Mouse (Mus musculus): Measurements from ENCODE around the gene Gm20388. TPM values are rescaled to one million over a fixed set of nuclear protein-coding genes. Genes with fewer than 3 reads are reported as not detected.
"Not testable (repeated sequence)": the region's sequence is repeated elsewhere in the genome, so short reads cannot be mapped to it uniquely, and the experiment has no call there.

Gm20388 gene
- polyA plus RNA-seq, 1 experiment from 2014 or later = not detected

- Histone ChIP-seq H3K27ac (ENCODE audit: low read depth, low read length) (no peak overlapping the region), H3K4me3 (ENCODE audit: low read length) (no peak overlapping the region), H3K9me3 (ENCODE audit: control insufficient read depth, low read length) (no peaks in the 10 kb centered on the region), H3K36me3 (ENCODE audit: control insufficient read depth, insufficient read depth, low read length) (peaks cover 86% of the 10 kb centered on the region), H3K27me3 (ENCODE audit: control insufficient read depth, insufficient read depth, low read length) (no peaks in the 10 kb centered on the region), H3K4me1 (ENCODE audit: control insufficient read depth, insufficient read depth, low read length) (no peaks in the 10 kb centered on the region), H3K9ac (ENCODE audit: low read depth, low read length) (no peak overlapping the region), H3K4me2 (replicated peaks; ENCODE audit: low read depth, low read length) (no peak overlapping the region)
- no peak for ATAC-seq (ENCODE audit: low FRiP score, low TSS enrichment)
- WGBS = 94% methylated on average over 12 of the region's 12 CpGs
Observed at GRCm38 (mm10) chr8:123083610-123084009, 3173.0 kb downstream of the Gm20388 start.

GRCm38 (mm10) chr8:123087289-123087688 is 3176.6 kb downstream of the Gm20388 start:
- Histone ChIP-seq H3K27ac (ENCODE audit: low read depth, low read length) (no peak overlapping the region), H3K27me3 (ENCODE audit: control insufficient read depth, insufficient read depth, low read length) (no peaks in the 10 kb centered on the region), H3K4me2 (replicated peaks; ENCODE audit: low read depth, low read length) (no peak overlapping the region), H3K4me3 (ENCODE audit: low read length) (no peak overlapping the region), H3K36me3 (ENCODE audit: control insufficient read depth, insufficient read depth, low read length) (peaks cover 90% of the 10 kb centered on the region), H3K4me1 (ENCODE audit: control insufficient read depth, insufficient read depth, low read length) (no peaks in the 10 kb centered on the region), H3K9me3 (ENCODE audit: control insufficient read depth, low read length) (no peaks in the 10 kb centered on the region), H3K9ac (ENCODE audit: low read depth, low read length) (no peak overlapping the region)
- 85% methylated on average over 9 of the region's 9 CpGs for WGBS
- no peak for ATAC-seq (ENCODE audit: low FRiP score, low TSS enrichment)

GRCm38 (mm10) chr8:123097216-123097615 is 3186.6 kb downstream of the Gm20388 start:
- ATAC-seq (ENCODE audit: low FRiP score, low TSS enrichment) = no peak
- WGBS = 88% methylated on average over 11 of the region's 11 CpGs
- 0 out of 2 replicates have a peak overlapping the region, but pooled peaks have one; percentile 3 for H3K27ac ChIP-seq (ENCODE audit: low read depth, low read length)

DNA sequence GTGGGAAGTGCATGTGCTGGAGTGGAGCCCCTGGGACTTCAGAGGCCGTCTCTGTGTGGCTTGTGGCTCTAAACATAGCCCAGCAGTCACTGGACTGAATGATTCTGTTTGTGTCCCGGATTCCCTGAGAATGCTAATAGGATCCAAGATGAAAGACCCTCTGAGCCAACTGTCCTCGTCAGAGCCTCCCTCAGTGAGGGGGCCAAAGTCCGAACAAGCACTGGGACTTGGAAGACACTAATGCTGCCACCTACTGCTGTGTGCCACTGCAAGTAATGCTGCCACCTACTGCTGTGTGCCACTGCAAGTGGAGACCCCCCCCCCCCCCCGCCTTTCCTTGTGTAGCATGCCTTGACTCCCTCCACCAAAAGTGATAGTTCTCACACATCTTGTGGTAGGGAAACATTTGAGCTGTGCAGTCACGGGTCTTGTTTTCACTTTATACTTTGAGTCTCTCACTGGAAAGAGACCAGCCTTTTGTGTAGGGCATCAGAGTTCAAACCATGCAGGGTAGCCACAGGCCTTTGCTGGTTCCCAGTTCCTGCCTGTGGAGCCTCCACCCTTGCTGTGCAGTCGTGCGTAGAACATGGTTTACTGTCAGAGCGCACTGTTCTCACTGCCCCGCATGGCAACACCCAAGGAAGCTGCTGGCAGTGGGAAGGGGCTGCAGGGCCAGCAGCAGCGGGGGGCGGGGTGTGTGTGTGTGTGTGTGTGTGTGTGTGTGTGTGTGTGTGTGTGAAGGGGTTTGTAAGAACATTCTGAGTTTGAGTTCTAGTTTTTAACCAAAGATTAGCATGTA is 3187.3 kb downstream of the Gm20388 start:
- no peak overlapping the region for H3K4me3 ChIP-seq (ENCODE audit: low read length)
- WGBS = 59% methylated on average over 12 of the region's 12 CpGs
- peaks cover 5% of the 10 kb centered on the region; the same call in 1 of the 2 replicates for H3K4me1 ChIP-seq (ENCODE audit: control insufficient read depth, insufficient read depth, low read length)
- H3K4me2 ChIP-seq (replicated peaks; ENCODE audit: low read depth, low read length) = no peak overlapping the region
- H3K27me3 ChIP-seq (ENCODE audit: control insufficient read depth, insufficient read depth, low read length) = no peaks in the 10 kb centered on the region
- H3K27ac ChIP-seq (ENCODE audit: low read depth, low read length) = 0 out of 2 replicates have a peak overlapping the region, but pooled peaks have one; percentile 3
- no peak overlapping the region for H3K9ac ChIP-seq (ENCODE audit: low read depth, low read length)
- ATAC-seq (ENCODE audit: low FRiP score, low TSS enrichment) = no peak
- no peaks in the 10 kb centered on the region for H3K9me3 ChIP-seq (ENCODE audit: control insufficient read depth, low read length)
- peaks cover 44% of the 10 kb centered on the region for H3K36me3 ChIP-seq (ENCODE audit: control insufficient read depth, insufficient read depth, low read length)

More at GRCm38 (mm10) chr8:123097216-123097615, 3186.6 kb downstream of the Gm20388 start:
- no peak overlapping the region for H3K4me3 ChIP-seq (ENCODE audit: low read length)
- H3K9me3 ChIP-seq (ENCODE audit: control insufficient read depth, low read length) = no peaks in the 10 kb centered on the region
- no peak overlapping the region for H3K9ac ChIP-seq (ENCODE audit: low read depth, low read length)
- no peak overlapping the region for H3K4me2 ChIP-seq (replicated peaks; ENCODE audit: low read depth, low read length)
- H3K36me3 ChIP-seq (ENCODE audit: control insufficient read depth, insufficient read depth, low read length) = peaks cover 48% of the 10 kb centered on the region
- H3K27me3 ChIP-seq (ENCODE audit: control insufficient read depth, insufficient read depth, low read length) = no peaks in the 10 kb centered on the region
- H3K4me1 ChIP-seq (ENCODE audit: control insufficient read depth, insufficient read depth, low read length) = peaks cover 5% of the 10 kb centered on the region; the same call in 1 of the 2 replicates

- ATAC-seq (ENCODE audit: low FRiP score, low TSS enrichment) = no peak
- H3K36me3 ChIP-seq (ENCODE audit: control insufficient read depth, insufficient read depth, low read length) = peaks cover 44% of the 10 kb centered on the region
- peak overlapping the region; percentile 32; the same call in 1 of the 2 replicates for H3K27ac ChIP-seq (ENCODE audit: low read depth, low read length)
- H3K9ac ChIP-seq (ENCODE audit: low read depth, low read length) = no peak overlapping the region
- H3K4me2 ChIP-seq (replicated peaks; ENCODE audit: low read depth, low read length) = no peak overlapping the region
- 54% methylated on average over 8 of the region's 8 CpGs for WGBS
- H3K4me3 ChIP-seq (ENCODE audit: low read length) = no peak overlapping the region
- no peaks in the 10 kb centered on the region for H3K27me3 ChIP-seq (ENCODE audit: control insufficient read depth, insufficient read depth, low read length)
- H3K4me1 ChIP-seq (ENCODE audit: control insufficient read depth, insufficient read depth, low read length) = peaks cover 12% of the 10 kb centered on the region
- H3K9me3 ChIP-seq (ENCODE audit: control insufficient read depth, low read length) = no peaks in the 10 kb centered on the region
Observed at GRCm38 (mm10) chr8:123100288-123100687, 3189.6 kb downstream of the Gm20388 start.

- no peaks in the 10 kb centered on the region for H3K27me3 ChIP-seq (ENCODE audit: control insufficient read depth, insufficient read depth, low read length)
- H3K4me2 ChIP-seq (replicated peaks; ENCODE audit: low read depth, low read length) = peak overlapping the region; percentile 92; the same call in 1 of the 2 replicates
- H3K9me3 ChIP-seq (ENCODE audit: control insufficient read depth, low read length) = no peaks in the 10 kb centered on the region
- WGBS = 67% methylated on average over 4 of the region's 4 CpGs
- H3K9ac ChIP-seq (ENCODE audit: low read depth, low read length) = peak overlapping the region; percentile 96; the same call in 1 of the 2 replicates
- H3K36me3 ChIP-seq (ENCODE audit: control insufficient read depth, insufficient read depth, low read length) = peaks cover 45% of the 10 kb centered on the region
- peaks cover 12% of the 10 kb centered on the region for H3K4me1 ChIP-seq (ENCODE audit: control insufficient read depth, insufficient read depth, low read length)
- no peak overlapping the region for H3K4me3 ChIP-seq (ENCODE audit: low read length)
- no peak overlapping the region for H3K27ac ChIP-seq (ENCODE audit: low read depth, low read length)
- ATAC-seq (ENCODE audit: low FRiP score, low TSS enrichment) = no peak
Observed at GRCm38 (mm10) chr8:123101244-123101643, 3190.6 kb downstream of the Gm20388 start.

DNA sequence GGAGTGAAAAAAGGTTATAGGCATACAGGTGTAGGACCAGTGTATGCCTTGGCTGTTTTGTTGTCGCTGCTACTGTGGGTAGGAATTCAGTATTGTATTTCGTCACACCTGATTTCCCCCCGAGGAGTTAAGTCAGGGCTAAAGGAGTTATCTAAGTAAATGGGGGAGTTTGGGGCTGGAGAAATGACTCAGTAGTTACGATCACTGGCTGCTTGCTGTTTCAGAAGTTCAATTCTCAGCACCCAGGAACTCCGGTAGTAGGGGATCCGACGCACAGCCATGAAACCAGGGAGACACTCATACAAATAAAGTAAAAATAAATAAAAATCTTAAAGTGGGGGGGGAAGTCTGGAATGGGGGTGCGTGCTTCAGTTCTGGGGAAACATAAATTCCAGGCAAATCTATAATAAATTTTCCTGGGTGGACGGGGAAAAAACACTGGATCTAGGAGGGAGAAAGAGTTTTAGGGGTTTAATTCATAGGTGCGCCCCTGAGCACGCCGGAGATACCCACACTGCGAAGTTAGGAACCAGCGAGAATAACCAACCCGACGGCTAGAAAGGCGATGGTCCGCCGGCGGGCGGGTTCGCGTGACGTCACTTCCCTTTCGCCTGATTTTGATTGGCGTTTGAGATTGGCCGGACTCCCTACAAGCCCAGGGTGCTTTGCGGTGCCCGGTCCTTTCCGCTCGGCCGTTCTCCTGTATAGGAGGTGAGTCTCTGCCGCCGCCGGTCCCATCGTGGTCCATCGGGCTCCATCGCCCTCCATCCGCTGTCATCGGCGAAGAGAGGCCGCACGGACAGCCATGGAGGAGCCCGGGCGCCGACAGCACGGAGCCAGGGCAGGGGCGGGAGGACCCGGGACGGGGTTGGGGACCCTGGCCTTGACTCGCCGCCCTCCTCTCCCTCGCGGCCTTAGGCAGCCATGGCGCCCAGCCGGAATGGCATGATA is 3191.4 kb downstream of the Gm20388 start, which contains the start of gene Rpl13:
Gene Rpl13, plus strand, starts transcription at position 616 of the 951 bp plus-strand sequence.
- Histone ChIP-seq H3K36me3 (ENCODE audit: control insufficient read depth, insufficient read depth, low read length) (peaks cover 43% of the 10 kb centered on the region), H3K4me1 (ENCODE audit: control insufficient read depth, insufficient read depth, low read length) (peaks cover 12% of the 10 kb centered on the region), H3K27me3 (ENCODE audit: control insufficient read depth, insufficient read depth, low read length) (no peaks in the 10 kb centered on the region), H3K4me3 (ENCODE audit: low read length) (peak within 1 kb of the TSS; percentile 63), H3K4me2 (replicated peaks; ENCODE audit: low read depth, low read length) (peak within 1 kb of the TSS; percentile 92), H3K27ac (ENCODE audit: low read depth, low read length) (peak within 1 kb of the TSS; percentile 92), H3K9me3 (ENCODE audit: control insufficient read depth, low read length) (no peaks in the 10 kb centered on the region), H3K9ac (ENCODE audit: low read depth, low read length) (peak within 1 kb of the TSS; percentile 96)
- peak; percentile 93 for ATAC-seq (ENCODE audit: low FRiP score, low TSS enrichment)
- WGBS = under 1% methylated on average over 52 of the region's 56 CpGs

DNA sequence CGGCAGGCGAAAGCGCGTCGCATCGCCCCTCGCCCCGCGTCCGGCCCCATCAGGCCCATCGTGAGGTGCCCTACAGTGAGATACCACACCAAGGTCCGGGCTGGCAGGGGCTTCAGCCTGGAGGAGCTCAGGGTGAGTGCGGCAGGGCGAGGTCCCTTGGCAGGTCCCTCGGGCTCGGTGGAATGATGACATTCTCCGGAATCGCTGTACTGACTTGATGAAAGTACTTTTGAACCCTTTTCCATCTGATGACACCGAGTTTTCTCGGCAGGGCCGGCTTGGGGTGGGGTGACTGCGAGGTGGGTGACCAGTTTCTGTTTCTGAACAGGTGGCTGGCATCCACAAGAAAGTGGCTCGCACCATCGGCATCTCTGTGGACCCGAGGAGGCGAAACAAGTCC is 3192.2 kb downstream of the Gm20388 start:
- WGBS = under 1% methylated on average over 25 of the region's 26 CpGs
- Histone ChIP-seq H3K27ac (ENCODE audit: low read depth, low read length) (peak overlapping the region; percentile 92), H3K4me2 (replicated peaks; ENCODE audit: low read depth, low read length) (peak overlapping the region; percentile 92), H3K4me3 (ENCODE audit: low read length) (peak overlapping the region; percentile 63), H3K36me3 (ENCODE audit: control insufficient read depth, insufficient read depth, low read length) (peaks cover 35% of the 10 kb centered on the region), H3K4me1 (ENCODE audit: control insufficient read depth, insufficient read depth, low read length) (peaks cover 12% of the 10 kb centered on the region), H3K9ac (ENCODE audit: low read depth, low read length) (peak overlapping the region; percentile 96)
- H3K9me3 ChIP-seq (ENCODE audit: control insufficient read depth, low read length); ATAC-seq (ENCODE audit: low FRiP score, low TSS enrichment); H3K27me3 ChIP-seq (ENCODE audit: control insufficient read depth, insufficient read depth, low read length): not testable (repeated sequence)
